Mouse (Mus musculus): ENCODE measurements at regions not wholly inside any gene's neighbourhood (a gene's known extent, or its start where the extent isn't known, plus 50 kb on each side); places are given as distances from the start of the nearest gene placed in this dataset.
"Not testable (repeated sequence)": the region's sequence is repeated elsewhere in the genome, so short reads cannot be mapped to it uniquely, and the experiment has no call there.

DNA sequence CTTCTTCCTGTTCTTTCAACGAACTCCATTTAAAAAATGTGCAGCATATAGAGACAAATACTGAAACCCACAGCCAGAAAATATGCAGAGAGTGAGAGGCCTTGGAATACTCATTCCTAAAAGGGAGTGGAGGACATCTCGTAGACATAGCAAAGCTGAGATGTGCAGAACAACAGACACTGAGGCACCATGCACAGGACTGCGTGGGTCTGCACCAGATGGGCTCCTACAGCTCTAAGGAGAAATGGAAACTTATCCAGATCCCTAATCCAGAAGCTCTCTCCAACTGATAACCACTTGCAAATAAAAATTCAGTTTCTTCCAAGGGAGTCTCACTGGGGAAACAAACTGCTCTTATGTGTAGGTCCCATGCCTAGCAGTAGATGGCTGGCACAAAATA is 101.6 kb downstream of the Slc25a24 start:
- no peak for DNase-seq (ENCODE audit: inconsistent ontology term)

DNA sequence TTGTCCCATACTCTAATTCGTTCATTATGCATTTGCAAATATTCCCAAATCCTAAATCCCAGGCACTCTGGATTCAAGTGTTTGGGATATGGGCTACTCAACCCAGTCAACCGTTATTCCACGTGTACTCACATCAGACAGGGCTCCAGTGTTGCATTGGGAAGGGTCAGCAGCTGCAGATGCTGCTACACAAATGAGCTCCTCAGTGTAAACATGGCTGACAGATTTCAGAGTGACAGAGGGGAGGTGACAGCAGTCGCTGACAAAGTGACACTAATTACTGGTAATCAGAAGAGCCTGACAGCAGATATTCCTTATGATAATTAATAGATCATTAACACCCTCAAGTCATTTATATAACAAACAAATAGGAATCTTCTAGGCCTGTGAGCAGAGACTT is 106.2 kb upstream of the Vav3 start:
- DNase-seq (ENCODE audit: inconsistent ontology term), result no peak

DNA sequence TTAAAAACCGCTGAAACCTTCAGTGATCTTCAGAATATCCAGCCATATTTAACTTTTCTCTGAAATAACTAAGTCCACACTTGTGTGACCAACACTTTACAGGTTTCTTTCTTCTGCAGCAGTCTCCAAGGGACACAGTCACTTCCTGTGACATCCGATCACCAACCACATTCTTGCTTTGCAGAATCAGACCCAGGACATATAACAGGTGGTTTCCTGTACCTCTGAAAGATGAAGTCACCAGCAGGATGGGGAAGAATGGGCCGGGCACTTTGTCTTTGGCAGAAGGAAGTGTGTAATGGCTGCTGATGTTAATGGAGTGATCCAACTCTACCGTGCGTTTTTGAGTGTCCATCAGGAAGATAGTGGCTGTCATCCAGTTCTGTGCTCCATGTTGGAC is 103.5 kb upstream of the Vav3 start:
- no peak for DNase-seq (ENCODE audit: inconsistent ontology term)

DNA sequence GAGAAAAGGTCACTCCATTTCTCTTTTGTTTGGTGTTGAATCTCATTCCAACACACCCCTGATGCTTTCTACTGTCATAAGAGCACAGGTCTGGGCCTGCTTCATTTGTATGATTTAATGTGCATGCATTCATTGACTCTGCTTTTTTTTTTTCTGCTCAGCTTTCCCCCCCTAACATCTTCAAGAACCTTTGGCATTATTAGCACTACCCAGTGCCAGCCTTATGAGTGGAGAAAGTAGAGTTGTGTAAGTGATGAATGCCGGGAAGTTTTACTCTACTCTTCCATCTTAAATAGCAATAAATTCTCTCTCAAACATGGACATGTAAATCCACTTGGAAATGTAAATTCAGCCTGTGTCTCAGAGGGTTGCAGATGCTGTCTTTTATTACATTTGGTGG is 97.0 kb upstream of the Vav3 start:
- no peak for DNase-seq (ENCODE audit: inconsistent ontology term)

GRCm38 (mm10) chr3:109248801-109249200 is 91.7 kb upstream of the Vav3 start:
- DNase-seq (ENCODE audit: inconsistent ontology term), result peak; percentile 67

GRCm38 (mm10) chr3:109249359-109249758 is 91.1 kb upstream of the Vav3 start:
- DNase-seq (ENCODE audit: inconsistent ontology term), result peak; percentile 24

GRCm38 (mm10) chr3:109249989-109250388 is 90.5 kb upstream of the Vav3 start:
- DNase-seq (ENCODE audit: inconsistent ontology term), result no peak

DNA sequence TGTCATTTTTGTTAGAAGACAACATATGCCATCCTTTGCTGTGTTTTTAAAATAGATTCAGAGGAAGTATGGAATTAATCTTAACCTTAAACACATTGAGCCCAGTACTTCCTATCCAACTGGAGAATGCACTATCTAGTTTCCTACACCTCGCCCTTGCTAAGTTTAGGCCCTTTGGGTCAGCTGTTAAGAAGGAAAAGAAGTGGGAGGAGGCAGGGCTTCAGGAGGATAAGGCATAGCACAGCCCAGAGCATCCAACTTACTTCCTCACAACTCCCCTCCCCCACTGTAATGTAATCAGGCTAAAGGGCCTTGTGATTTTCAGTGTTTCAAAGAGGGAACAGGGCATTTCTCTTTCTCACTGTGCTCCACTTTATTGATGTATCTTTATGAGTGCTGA is 88.7 kb upstream of the Vav3 start:
- DNase-seq (ENCODE audit: inconsistent ontology term), result no peak

- peak; percentile 98 for DNase-seq (ENCODE audit: inconsistent ontology term)
Measured at GRCm38 (mm10) chr3:109254001-109254630, 86.3 kb upstream of the Vav3 start.

GRCm38 (mm10) chr3:109254957-109255356 is 85.5 kb upstream of the Vav3 start:
- DNase-seq (ENCODE audit: inconsistent ontology term), result peak; percentile 69

GRCm38 (mm10) chr3:109256723-109257122 is 83.7 kb upstream of the Vav3 start:
- DNase-seq (ENCODE audit: inconsistent ontology term), result no peak

- not testable (repeated sequence) for DNase-seq (ENCODE audit: inconsistent ontology term)
Measured at GRCm38 (mm10) chr3:109266947-109267346, 73.5 kb upstream of the Vav3 start.

GRCm38 (mm10) chr3:109270783-109271182 is 69.7 kb upstream of the Vav3 start:
- no peak for DNase-seq (ENCODE audit: inconsistent ontology term)

GRCm38 (mm10) chr3:109273074-109273801 is 67.2 kb upstream of the Vav3 start:
- DNase-seq (ENCODE audit: inconsistent ontology term), result peak; percentile 82

GRCm38 (mm10) chr3:109273802-109274155 is 66.7 kb upstream of the Vav3 start:
- DNase-seq (ENCODE audit: inconsistent ontology term), result no peak

DNA sequence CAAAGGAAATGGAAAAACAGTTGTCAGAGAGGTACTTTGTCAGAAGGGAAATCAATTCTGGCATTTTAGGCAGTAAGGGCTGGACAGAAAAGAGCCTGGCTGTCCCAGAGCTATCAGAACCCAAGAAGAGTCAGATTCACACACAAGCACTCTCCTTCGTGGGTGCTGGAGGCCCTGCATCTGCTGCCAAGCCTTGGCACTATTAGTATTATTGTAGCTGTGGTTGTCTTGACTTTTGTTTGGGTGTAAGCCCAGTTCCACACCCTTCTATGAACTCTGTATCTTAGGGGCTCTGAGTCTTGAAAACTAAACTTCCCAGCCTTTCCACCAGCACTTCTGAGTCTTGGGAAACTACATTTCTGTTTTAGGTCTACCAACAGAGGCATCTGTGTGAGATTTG is 61.4 kb upstream of the Vav3 start:
- DNase-seq (ENCODE audit: inconsistent ontology term), result no peak

DNA sequence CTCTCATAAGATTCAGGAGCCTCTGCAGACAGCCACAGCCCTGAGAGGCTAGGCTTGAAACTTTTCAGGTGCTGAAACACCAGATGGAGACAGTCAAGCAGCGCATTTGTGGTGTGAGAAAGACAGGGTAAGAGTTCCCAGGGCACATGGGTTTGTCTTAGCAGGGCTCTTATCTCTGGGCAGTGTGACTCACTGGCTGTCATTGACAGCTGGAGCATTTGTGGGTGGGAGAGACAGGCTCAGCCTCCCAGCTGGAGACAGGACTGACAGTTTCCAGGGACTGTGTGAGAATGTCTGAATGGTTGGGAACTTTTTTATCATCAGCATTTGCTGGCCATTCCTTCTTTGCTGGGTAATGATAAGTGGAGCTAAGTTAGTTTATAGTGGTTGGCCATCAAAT is 53.9 kb upstream of the Vav3 start:
- DNase-seq (ENCODE audit: inconsistent ontology term), result peak; percentile 53
